Mouse (Mus musculus): ENCODE results near the gene Trio.

Gene Trio

DNA sequence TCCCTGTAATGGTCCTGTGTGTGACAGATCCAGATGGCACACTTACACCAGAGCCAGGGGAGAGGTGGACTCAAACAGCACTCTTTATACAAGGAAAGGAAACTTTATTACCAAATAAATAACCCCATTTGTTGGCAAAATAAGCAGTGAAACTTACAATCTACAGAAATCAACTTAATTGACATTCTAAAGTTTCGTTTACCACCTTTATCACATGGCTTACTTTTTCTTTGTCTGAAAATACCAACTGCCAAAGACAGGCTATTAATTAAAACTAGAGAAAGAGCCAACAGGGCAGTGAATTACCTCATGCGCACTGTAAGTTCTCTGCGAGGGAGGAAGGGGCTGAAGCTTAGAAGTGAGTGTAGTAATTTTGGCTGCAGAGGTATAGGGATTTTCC is 236.3 kb downstream of the Trio start:
- DNase-seq: no peak

DNA sequence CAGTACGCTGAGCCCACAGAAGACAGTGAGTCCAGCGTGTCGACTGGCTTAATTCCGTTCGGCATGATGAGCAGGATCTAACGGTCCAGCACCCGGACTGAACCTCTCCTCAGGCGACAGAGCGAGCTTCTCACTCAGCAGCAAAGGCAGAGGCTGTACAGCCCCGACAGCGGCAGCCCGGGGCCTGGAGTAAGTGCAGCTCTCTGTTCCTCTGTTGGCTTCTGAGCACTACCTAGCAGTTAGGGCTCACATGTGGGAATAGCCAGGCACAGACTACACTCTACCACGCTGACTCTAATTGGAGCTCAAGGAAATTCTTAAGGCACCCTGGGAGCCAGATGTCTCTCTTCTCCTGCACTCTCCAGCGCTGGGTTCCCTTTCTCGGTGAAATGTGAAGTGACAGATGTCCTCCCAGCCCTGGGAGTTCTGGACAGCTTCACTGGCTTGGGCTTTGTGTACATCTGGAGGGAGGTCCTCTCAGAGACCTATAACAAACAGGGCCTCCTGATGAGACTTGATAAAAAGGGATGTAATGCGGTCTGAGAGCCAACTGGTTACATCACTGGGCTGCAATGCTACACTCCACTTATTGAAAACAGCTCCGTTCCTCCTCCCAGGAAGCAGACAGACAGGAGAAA is 237.4 kb downstream of the Trio start:
- DNase-seq: no peak

DNA sequence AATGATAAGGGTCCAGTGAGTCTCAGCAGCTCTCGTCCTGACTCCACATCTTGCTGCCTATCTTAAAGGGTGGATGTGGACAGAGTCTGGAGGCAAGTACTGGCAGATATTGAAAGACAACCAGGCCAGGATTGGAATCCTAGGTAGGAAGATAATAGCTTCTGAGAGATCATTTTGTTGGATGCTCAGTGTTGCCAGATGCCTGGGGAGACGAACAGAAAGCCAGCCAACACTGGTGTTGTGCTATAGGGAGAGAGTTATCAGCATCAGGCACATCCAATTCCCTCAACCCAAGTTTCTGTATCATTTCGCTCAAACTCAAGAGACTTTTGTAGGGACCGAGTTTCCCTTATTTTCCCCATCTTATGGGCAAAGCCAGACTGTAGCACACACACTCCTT is 238.5 kb downstream of the Trio start:
- DNase-seq: no peak

DNA sequence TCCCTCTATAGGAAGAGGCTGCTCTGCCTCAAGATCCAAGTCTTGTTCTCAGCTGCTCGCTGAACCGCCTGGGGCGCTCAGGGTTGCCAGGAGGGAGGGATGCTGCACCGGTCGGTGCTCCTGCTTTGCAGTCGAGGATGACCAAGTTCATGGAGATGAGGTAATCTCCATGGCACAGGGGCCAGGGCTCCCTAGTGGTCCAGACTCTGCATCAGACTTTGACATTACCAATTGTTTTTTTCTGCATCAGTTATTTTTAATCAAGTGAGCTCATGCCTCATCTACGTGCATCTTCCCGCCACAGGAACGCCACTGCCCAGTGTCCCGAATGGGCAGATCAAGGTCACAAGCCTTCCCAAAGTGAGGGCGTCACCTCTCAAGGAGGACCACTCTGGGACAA is 239.2 kb downstream of the Trio start:
- DNase-seq: no peak

DNA sequence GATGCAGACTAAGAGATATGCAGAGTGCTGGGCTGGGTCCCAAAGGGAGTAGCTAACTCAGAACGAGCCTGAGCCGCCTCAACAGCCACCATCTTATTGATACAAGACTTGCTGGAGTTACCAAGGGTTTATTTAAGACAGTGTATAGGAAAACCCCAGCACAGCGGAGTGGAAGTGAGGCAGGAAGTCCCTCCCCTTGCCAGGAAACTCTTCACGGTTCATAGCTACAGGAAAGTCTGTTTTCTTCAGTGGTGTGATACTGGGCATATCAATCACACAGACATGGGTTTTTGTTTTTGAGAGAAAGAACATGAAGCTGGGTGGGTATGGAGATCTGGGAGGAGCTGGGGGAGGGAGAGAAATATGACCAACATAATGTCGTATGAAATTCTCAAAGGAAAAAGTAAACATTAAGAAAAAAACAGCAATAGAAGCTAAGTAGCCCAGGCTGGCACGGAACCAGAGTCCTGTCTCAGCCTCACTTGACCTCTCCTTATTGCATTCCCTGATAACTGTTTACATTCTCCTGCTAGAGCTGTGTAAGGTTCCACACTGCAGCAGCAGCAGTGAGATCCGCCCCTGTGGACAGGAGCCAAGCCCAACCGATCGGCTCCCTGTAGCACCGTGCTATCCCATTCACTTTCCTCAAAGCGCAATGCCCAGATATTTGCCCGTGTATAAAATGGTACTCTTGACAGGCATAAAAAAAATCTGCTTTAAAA is 240.2 kb downstream of the Trio start:
- peak; percentile 50 for DNase-seq

DNA sequence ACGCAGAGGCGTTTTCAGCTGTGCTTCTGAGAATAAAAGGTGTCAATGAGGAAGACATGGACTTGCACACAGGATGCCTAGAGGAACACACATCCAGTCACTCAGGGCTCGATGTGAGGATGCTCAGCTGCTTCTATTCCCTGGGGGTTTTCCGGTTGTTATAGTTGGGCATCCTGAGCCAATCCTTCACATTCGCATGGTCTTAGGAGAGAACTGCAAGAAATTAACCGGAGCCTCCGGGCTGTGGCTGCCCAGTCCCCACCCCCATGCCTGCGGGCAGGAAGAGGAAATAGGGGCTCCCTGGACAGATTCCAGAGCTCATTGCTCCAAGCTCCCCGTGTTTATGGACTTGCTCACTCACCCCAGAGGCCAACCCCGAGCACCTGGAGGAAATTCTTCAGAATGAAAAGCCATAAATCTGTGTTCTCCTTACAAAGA is 241.5 kb downstream of the Trio start:
- peak; percentile 46 for DNase-seq

DNA sequence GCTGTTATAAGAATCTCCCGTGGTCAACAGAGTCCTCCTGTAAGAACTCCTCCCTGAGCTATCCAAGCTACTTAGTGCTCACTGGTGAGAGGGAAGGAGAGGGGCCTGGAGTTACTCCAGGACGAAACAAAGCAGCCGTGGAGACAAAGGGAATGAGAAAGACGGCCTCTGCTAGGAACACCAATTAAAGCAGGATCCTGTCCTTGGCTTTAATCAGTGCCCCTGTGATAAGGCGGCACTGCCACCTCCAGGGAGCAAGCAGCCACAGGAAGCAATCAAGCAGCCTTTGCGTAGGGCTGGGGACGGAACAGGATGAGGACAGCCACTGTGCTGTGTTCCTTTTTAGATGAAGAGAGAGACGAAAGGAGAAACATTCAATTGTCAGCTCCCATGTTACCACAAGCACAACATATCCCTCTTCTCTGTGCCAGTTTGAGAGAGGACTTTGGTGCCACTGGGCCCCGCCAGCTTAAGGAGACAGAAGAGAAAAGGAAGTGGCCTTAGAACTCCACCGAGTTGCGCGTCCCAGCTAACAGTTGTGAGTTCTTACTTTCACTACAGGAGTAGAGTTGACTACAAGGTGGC is 242.0 kb downstream of the Trio start:
- DNase-seq: peak; percentile 62

DNA sequence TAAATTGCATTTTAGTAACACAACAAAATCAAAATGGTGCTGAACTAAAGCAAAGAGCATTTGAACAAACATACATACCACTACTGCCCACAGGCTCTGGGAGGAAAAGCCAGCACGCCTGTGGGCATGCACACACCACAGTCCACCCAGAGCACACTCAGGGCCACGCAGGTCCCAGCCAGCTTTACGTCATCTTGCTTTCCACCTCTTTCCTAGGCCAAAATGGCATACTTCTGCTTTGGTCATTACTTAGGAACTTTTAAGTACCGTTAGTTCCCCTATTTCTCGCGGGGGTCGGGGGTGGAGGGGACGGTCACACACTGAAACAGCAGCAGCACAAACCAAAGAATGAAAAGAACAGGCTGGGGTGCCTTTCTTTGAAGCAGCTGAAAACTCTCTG is 242.6 kb downstream of the Trio start:
- no peak for DNase-seq

DNA sequence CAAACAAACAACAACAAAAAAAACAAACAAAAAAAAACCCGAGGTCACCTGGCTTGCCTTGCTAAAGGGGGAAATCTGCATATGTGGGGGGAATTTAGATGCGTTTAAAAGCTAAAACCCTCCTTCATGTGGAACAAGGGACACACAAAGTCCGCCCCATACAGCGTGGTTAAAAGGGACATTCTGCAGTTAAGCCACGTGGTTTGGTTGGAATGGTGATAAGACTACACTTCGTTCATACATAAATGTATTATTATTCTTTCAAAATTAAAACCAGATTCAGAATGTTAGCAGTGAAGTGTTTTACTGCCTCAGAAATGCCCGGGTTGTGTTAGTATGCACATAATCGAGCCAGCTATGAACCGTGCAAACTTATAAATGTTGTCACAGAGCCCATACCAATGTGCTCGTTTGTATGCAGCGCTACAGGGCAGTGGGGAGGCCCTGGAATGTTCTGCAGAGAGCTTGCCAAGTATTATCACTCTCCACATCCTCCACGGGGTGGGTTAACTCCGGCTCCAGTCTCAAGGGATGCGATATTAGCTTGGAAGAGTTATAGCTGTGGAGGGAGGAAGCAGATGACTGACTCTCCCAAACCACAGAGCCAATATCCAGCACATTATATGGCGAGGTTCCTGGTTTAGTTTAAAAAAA is 243.1 kb downstream of the Trio start:
- DNase-seq: no peak

DNA sequence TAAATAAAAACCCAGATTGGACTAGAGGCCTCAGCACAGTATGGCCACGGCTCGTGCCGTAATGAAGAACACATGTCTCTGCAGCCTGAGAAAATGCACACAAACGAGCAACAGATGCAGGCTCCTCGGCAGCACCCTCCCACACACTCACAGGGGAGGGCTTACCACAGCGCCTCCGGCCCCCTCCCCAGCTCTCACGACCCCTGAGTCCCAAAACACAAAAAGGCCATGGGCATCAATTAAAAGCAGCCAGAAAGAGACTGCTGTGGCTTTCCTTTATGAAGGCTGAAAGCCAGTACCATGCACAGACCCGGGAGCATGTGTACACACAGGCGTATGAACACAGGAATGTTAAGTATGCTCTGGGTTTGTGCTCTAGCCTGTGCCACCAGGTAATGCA is 245.8 kb downstream of the Trio start:
- no peak for DNase-seq

DNA sequence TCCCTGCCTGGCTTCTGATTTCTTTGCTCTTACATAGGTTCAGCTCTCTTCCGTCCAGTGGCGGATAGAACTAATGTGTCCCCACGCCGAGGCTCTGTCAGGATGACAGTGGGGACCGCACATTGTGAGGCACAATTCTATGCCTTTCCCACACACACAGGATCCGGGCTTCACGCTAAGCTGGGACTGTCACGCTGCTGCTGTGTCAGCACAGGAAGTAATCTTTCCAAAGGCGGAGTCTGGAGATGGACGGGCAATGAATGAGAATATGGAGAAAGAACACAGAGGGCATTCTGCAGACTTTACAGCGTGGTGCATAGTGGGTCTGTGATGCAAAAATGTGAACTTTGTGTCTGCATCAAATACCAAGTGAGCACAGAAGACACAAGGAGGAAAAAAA is 246.2 kb downstream of the Trio start:
- DNase-seq: no peak

DNA sequence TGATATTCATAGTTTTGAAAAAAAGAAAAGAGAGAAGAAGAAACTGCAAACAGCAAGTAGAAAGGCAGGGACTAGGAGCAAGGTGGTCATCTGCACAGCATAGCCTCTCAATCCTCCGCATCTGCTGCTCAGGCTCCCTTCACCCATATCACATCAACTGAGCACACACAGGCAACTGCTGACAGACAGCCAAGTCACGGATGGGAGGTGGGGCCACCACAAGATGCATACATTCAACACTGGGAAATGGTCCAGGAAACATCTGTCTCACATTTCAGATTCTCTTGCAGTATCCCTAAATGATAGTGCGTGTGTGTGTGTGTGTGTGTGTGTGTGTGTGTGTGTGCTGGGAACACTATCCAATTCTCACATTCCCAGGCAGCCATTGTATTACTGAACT is 247.4 kb downstream of the Trio start:
- no peak for DNase-seq

DNA sequence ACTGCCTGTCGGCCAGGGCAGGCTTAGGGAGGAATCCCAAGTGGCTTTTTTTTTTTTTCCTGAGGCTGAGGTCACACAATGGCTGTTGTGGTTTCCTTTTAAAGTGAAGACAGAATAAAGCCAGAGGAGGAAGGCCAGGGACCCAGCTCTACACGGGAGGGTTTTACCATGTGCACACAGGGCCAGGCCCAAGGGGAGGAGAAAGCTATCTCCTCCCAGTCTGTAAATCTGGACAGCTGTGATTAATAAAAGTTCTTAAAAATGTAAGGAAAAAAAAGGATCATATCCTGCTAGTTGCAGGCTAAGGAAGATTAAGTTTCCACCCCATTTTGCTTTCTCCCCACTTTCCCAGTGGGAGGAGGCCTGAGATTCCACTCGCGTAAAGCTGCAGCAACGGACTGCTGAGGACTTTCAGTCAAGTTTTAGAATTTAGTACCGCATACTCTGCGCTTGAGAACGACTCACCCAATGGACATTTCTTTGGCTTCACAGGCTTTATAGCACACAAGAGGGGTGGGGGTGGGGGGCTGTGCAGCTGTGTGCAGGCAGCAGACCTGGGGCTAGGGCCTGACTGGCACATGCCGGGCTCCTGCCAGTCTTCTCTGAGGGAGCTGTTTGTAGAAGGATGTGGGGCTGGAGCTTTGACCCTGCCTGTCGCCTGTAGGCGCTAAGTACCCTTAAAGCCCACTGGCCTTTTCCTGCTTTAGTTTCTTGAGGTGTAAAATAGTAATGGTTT is 248.0 kb downstream of the Trio start:
- DNase-seq: no peak

DNA sequence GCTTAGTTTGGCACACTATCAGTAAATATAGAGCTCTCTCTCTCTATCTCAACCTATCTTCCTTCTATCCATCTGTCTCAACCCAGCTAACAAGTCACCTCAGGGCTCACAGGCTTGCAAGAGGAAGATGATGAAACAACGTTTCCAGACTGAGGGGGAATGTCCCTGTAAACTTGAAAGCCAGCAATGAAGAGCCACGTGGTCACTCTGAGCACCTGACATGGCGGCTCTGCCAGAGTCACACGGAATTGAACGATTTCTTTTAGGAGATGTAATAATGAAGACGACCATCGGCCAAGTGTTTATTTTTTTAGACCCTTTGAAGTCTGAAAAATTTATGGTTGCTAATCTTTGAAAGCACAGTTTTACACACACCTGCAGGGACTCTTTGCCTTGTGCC is 251.2 kb downstream of the Trio start:
- no peak for DNase-seq

DNA sequence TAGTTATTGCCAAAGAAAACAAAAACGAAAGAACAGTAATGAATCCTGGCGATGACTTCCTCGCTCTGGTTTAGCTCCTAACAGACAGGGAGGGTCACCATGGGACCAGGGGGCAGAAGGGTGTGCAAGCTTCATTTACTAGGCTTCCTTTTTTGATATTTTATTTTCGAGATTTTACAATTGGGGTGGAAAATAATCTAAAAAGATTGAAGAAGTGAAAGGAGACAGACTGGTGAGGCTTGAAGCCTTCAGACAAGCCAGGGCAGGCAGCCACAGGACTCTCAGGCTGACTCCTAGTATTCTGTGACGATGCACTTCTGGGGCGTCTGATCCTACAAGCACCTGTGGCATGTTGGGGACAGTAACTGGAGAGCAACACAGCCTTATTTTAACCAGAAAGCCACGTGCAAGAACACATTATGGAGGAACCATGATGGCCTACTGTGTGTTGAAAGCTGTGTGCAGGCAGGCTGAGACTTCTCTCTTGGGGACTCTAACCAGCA is 253.5 kb downstream of the Trio start:
- DNase-seq: no peak

DNA sequence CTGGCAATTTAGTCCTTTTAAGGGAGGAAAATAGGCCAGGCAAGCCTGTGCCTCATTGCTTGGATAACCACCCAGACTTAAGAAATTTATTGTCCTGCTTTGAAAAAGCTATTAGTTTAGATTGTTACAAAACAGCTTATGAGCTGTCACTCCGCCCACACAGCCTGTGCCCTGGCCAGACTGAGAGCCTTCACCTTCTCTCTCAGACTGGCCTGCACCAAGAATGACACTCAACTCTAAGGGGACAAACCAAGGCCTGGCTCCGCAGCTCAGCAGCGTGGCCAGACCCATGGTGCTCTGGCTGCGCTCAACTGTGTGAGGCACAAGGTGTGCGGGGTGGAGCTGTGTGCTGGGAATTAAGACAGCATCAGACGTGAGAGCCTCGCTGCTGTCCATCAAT is 254.1 kb downstream of the Trio start:
- DNase-seq: no peak

DNA sequence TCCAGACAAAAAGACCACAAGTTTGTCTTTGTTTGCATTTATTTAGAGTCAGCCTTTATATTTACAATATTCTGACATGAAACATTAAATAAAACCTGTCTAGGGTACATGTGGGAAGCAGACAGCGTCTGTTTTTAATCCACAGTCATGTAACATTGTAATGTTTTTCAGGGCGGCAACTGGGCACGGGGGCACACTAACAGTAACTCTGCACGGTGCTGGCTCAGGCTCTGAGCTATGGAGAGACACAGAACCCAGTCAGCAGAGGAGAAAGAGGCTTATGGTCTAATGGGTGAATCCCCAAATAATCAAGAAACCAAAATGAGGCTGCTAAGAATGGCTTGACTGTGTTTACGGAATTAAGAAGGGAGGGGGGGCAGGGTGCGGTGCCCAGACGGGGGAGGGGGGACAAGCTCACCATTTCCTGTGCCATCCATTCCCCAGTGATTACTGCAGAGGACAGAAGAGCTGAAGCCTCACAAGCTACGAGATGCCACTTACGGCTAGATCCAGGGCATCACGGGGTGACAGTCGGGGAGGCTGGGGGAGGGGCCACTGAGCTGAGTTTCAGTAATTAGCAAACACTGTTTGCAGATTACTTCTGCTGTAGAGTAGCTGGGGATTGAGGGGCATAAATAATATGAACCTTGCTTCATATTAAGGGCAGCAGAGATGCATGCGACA is 255.0 kb downstream of the Trio start:
- DNase-seq: no peak

DNA sequence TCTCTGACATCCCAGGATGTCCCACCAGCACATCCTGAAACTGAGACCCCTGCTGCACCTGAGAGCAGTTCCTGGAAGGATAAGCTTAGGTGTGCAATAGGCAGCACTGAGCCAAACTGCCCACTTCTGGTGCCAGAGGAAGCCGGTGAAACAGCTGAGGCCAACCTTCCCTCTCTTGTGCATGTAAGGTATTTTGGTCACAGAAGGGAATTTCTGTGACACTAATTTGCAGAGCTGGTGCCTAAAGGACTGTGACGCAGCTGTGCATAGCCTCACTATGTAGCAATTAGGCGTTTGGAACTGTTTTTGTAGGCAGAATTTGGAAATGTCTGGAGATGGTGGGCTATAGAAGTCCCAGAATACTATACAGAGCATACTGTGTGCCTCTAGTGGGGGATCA is 264.2 kb downstream of the Trio start:
- no peak for DNase-seq

DNA sequence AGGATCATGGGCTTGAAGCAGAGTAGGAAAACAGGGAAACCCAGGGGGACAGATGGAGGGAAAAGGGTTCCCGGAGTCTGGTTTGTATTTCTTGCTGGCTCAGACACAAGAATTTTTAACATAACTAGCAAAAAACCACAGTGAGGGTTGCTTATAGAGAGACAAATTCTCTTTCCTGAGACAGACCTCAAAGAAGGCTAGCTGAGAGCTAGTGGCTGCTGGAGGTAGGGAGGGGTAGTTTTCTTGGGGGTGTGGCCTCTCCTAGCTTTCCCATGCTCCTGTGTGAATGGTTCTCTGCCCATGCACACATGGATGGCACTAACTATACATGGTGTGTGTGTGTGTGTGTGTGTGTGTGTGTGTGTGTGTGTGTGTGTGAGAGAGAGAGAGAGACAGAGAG is 265.0 kb downstream of the Trio start:
- DNase-seq: no peak

DNA sequence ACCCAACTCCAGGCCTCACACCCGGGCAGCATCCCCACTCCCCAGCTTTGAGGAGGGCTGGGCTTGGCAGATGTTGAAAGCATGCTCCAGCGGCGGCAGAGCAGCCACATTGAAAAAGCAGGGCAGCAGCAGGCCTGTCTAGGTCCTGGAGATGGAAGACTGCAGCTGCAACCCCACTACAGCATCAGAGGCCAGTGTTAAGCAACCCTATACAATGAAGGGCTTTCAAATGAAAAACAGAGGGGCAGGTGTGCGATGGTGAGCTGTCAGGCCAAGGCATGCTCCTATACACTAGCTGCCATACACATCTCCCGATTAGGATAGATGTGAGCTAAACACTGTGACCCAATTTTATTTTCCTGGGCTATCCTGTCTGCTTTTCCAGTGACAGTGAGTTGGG is 265.8 kb downstream of the Trio start:
- no peak for DNase-seq

DNA sequence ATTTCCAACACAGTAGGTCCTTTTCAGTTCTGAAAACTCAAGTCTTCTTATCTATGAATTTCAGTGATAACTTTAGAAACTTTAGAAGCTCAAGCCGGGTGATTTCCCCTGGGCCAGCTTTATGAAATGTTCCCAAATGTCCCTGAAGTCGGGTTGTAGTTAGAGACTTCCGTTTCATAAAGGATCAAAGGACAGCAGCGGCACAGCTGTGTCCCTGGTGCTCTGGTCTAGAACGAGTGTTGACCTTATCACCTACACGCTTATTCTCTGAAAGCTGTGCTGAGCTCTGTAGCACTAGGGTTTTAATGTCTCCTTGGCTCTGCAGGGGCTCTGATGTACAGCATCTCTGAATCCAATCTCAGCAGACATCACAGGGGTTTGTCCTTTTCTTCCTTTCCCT is 267.0 kb downstream of the Trio start:
- DNase-seq: no peak

DNA sequence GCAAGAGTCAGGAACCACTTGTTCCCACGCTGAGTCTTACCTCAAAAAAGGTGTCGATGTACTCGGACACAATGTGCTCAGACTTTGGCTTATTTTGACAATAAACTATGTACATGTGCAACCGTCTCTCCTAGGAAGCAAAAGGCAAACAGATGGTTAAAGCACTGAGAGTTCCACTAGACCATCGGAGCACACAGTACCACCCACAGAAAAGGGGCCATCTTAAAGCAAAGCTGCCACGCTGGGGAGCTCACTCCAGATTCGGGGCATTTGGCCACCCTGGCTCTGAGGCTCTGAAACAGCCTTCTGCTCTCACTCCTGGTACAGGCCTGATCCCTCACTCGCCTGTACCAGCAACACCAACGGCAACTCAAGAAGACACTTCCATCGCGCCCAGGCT is 269.2 kb downstream of the Trio start:
- DNase-seq: no peak
